Mouse (Mus musculus) CD4-positive, CD25-positive, alpha-beta regulatory T cell, adult 4 months (primary cell): ENCODE results near the gene Vps11. TPM values are rescaled to one million over a fixed set of nuclear protein-coding genes. Genes with fewer than 3 reads are reported as not detected.
"Not testable (repeated sequence)": the region's sequence is repeated elsewhere in the genome, so short reads cannot be mapped to it uniquely, and the experiment has no call there.

Experiments used
- ATAC-seq: one replicate; pipeline ENCODE4 v1.8.0; 2017
- polyA plus RNA-seq, 2 experiments: library from polyadenylated mRNA; unstranded; fragments of 100-300 nt; shearing (Covaris generic); gene quantifications; one replicate each; pipeline ENCODE4 v1.2.1; 2017

The Vps11 gene
- polyA plus RNA-seq, 2 experiments from 2014 or later = 55.6 to 86.7 TPM

- no peak for ATAC-seq
These were observed 14.7 kb upstream of the Vps11 start for GRCm38 (mm10) chr9:44376141-44376540.

DNA sequence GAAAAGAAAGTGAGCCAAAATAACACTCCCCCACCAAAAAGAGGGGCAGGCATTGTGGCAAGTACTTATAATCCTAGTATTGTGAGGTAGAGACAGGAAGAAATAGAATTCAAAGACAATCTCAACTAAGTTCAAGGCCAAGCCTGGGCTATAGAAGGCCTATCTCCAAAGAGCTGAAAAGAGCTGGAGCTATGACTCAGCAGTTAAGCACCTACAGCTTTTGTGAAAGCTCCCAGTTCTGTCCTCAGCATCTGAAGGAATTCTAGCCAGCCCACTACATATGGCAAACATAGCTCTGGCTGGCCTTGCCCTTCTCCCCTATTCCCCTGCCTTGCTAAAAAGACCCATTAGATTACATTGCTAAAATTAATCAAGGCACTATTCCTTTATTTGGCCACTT lies 11.9 kb upstream of the Vps11 start:
- ATAC-seq = no peak

- no peak for ATAC-seq
These were observed 3.0 kb upstream of the Vps11 start for GRCm38 (mm10) chr9:44364480-44364879.

DNA sequence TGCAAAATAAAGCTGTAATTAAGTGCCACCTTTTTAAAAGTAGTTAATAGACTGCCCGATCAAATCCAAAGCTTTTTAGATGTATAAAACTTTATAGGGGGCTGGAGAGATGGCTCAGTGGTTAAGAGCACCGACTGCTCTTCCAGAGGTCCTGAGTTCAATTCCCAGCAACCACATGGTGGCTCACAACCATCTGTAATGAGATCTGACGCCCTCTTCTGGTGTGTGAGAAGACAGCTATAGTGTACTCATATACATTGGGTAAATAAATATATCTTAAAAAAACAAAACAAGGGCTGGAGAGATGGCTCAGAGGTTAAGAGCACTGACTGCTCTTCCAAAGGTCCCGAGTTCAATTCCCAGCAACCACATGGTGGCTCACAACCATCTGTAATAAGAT lies 461 bp upstream of the Vps11 start:
- peak; percentile 15 for ATAC-seq

DNA sequence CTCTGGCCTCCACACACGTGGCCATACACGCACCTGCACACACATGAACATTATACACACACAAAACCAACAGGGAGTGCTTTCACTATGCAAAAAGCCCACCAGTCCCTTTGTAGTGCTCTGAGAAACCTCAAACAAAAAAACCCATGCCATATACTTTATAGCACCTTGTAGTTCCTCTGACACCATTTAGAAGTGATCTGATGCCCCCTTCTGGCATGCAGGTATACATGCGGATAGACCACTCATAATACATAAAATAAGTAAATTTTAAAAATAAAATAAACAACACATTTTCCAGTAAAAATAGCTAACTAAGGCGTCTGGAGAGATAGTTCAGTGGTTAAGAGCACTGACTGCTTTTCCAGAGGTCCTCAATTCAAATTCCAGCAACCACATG lies 4.3 kb downstream of the Vps11 start:
- peak; percentile 34 for ATAC-seq

DNA sequence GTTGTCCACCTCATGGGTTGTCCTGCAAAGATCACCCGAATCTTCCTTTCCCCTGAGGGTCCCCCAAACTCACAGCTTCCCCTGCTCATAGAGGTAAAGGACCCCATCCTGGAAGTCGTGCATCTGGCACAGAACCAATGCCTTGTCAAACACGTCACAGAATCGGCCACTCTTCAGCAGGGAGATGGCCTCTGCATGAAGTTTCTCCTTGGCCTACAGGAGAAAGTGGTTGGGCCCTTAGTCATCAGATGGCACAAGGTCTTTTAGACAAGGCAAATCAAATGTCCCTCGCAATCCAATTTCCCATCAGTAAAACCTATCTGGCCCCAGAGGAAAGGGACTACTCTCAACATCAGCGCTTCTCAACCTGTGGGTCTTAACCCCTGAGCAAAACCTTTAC lies 8.3 kb downstream of the Vps11 start:
- no peak for ATAC-seq

DNA sequence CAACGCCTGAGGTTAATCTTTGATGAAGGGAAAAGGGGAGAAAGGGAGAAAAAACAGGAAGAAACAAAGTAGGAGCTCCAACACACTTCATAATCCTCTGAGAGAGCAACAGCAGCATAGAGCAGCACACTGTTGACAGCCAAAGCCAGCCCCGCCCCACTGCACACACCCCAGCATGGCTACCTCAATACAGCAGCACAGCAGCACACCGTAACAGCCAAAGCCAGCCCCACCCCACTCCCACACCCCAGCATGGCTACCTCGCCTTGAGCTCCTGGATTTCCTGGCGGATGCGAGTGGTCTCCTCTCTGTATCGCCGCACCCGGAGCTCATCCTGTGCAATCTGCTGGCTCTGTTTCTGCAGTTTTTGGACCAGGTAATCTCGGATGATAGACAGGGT lies 9.1 kb downstream of the Vps11 start:
- no peak for ATAC-seq

GRCm38 (mm10) chr9:44351396-44351795 lies 10.1 kb downstream of the Vps11 start:
- no peak for ATAC-seq

DNA sequence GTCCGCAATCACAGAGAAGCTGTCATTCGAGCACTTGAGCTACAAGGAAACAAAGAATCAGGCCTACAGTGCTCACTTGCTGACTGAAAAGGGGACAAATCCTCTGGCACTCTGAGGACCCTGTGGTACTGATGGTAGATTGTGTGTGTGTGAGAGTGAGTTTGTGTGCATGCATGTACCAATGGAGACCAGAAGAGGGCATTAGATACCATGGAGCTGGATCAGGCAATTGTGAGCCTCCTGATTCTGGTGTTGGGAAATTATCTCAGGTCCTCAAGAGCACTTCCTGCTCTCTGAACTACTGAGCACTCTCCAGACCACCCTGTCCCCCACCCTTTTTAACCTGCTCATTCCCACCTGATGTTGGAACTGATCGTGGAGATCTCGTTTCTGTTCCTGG lies 12.9 kb downstream of the Vps11 start:
- no peak for ATAC-seq

GRCm38 (mm10) chr9:44347621-44348020 lies 13.8 kb downstream of the Vps11 start:
- ATAC-seq = no peak

DNA sequence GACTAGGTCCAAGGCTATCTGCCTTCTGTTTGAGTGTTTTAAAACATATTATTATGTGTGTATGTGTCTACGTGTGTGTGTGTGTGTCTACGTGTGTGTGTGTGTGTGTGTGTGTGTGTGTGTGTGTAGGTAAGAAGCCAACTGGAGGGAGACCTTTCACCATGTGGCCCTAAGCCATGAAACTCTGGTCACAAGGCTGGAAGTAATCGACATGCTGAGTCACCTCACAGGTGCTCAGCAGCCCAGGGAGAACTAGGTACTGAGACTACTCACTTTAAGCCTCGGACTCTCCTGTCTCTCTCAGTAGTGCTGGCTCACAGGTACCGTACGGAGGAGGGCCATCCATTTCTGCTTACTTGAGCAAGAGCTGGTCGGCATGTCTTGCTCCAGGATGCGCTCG lies 14.3 kb downstream of the Vps11 start:
- ATAC-seq = no peak

DNA sequence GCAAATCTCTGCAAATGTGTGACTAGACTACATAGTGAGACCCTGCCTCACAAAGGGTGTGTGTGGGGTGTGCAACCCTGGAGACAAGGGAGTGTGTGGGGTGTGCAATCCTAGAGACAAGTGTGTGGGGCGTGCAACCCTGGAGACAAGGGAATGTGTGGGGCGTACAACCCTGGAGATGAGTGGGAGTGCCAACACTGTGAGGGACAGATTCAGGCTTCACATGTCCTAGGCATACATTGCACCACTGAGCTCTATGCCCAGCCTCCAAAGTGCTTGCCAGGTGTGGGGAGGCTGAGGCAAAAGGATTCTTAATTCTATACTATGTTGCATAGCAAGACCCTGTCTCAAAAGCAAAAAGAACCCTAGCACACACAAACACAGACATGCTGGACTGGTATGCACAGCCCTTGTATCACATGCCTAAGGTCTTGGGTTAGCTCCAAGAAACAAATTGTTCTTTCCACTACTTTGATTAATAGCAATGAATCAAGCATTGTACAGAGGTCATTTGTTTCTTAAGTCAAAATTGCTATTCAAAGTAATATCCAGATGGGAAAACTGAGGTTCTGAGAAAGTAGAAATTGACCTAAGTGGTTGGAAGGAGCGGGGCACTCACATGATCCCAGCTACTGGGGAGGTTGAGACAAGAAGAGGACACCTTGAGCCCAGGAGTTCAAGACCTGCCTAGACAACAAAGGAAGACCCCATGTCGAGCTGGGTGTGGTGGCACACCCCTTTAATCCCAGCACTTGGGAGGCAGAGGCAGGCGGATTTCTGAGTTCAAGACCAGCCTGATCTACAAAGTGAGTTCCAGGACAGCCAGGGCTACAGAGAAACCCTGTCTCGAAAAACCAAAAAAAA lies 15.7 kb downstream of the Vps11 start:
- no peak for ATAC-seq

GRCm38 (mm10) chr9:44343781-44344421 lies 17.6 kb downstream of the Vps11 start, which contains the start of gene Hmbs:
TSS of gene Hmbs (minus strand) at chr9:44344228.
- peak; percentile 96 for ATAC-seq

- ATAC-seq = no peak
These were observed 18.2 kb downstream of the Vps11 start for GRCm38 (mm10) chr9:44343290-44343689.

GRCm38 (mm10) chr9:44342605-44343004 lies 18.9 kb downstream of the Vps11 start:
- ATAC-seq = no peak

DNA sequence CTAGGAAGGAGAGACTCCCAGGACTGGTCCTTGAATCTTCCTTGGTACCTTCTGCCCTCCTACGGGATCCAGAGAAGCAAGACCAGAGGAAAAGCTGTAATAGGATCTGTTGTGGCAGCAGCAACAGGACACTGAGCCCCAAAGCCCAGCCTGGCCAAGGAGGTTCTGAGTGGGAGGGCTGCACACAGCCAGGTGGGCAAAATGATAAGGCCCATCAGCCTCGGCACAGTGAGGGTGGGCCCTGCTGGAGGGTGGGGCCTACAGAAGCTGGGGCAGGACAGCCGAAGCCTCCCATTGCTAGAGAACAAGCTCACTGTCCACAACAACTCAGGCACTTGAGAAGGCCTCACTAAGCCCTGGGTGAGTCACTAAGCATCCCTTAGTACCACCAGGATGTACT lies 19.3 kb downstream of the Vps11 start:
- no peak for ATAC-seq

GRCm38 (mm10) chr9:44341487-44341886 lies 20.0 kb downstream of the Vps11 start:
- no peak for ATAC-seq

DNA sequence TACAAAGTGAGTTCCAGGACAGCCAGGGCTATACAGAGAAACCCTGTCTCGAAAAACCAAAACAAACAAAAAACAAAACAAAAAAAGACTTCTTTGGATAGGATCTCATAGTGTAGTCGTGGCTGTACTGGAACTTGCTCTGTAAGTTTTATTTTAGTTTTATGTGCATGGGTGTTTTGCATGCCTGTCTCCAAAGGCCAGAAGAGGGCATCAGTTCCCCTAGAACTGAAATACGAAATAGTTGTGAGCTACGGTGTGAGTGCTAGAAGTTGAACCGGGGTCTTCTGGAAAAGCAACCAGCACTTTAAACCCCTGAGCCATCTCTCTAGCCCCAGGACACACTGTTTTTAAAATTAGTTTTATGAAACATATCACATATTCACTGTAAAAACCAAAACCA lies 22.9 kb downstream of the Vps11 start:
- no peak for ATAC-seq

GRCm38 (mm10) chr9:44337436-44338169 lies 23.9 kb downstream of the Vps11 start:
- ATAC-seq = no peak

DNA sequence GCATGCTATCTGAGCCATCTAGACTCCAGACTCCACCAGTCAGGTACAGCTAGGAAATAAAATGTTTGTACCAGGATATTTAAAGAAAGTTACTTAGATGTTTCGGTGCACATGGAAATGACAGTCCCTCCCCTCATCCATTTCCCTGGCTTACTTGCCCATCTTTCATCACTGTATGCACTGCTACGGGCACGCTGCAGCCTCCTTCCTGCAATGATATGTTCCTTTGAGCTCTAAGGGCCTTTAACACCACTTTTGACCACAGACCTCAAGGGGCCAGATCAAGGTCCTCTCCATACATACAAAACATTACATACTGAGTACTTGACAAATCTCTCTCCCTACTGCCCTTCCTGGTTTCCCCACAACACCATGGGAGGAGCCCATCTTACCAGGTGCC lies 24.5 kb downstream of the Vps11 start:
- no peak for ATAC-seq

DNA sequence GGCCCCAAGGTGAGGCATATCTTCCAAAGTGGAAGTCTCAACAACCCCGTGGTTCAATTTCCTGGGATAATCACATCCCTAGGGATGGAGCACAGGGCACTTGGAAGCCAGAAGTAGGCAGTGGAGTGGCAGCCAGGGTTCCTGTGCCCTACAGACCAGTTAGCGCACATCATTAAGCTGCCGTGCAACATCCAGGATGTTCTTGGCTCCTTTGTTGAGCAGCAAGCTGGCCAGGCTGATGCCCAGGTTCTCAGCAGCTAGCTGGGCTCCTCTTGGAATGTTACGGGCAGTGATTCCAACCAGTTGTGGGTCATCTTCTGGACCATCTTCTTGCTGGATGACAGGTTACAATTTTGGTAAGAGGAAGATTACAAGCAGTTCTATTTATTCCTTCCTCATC lies 25.0 kb downstream of the Vps11 start:
- not testable (repeated sequence) for ATAC-seq

- ATAC-seq = no peak
These were observed 25.4 kb downstream of the Vps11 start for GRCm38 (mm10) chr9:44336093-44336406.

- ATAC-seq = no peak
These were observed 26.0 kb downstream of the Vps11 start for GRCm38 (mm10) chr9:44335331-44336092.
